ENCODE assay signal across 15 mouse cellular contexts in genomic region chr12:40792184-40792650, GRCm38 (mm10).
DNase-seq lines count a peak whose midpoint lies in the region; ATAC-seq and TF ChIP-seq lines count a peak whose summit lies in the region.
"Had no signal": no experiment of that assay in that cellular context is flagged by ENCODE, and none has a peak within 500 bp of the region (broad histone marks: within the 10 kb centered on the region; RNA-seq: fewer than 3 reads in every experiment).

No protein-coding gene starts in this region.

- no peak for TF ChIP-seq CTCF in hindbrain, postnatal 0 days (IDR thresholded peaks at IDR 0.05; ENCODE audit: low read depth)

- no peaks in the 10 kb centered on the region for H3K4me1 ChIP-seq in hindbrain, embryonic 11.5 days (replicated peaks; ENCODE audit: control insufficient read depth, insufficient read depth, low read length)
- peaks cover 22% of the 10 kb centered on the region; the same call in 1 of the 2 replicates for H3K4me1 ChIP-seq in hindbrain, embryonic 10.5 days (replicated peaks)
- peaks cover 10% of the 10 kb centered on the region; the same call in 1 of the 2 replicates for H3K4me1 ChIP-seq in forebrain, embryonic 11.5 days (replicated peaks; ENCODE audit: control insufficient read depth, insufficient read depth, low read length)
- H3K4me1 ChIP-seq in hindbrain, postnatal 0 days (ENCODE audit: insufficient read depth, low read length): 0 out of 2 replicates have a peak, but pooled peaks cover 1% of the 10 kb centered on the region
- H3K4me1 ChIP-seq in heart, embryonic 10.5 days: peaks cover 7% of the 10 kb centered on the region

- H3K27me3 ChIP-seq in hindbrain, embryonic 11.5 days (ENCODE audit: control insufficient read depth, insufficient read depth, low read length): no peaks in the 10 kb centered on the region
- no peaks in the 10 kb centered on the region; the same call in 1 of the 2 replicates for H3K27me3 ChIP-seq in hindbrain, embryonic 10.5 days (ENCODE audit: insufficient read depth, poor library complexity, severe bottlenecking)
- H3K27me3 ChIP-seq in forebrain, embryonic 11.5 days (ENCODE audit: control insufficient read depth, insufficient read depth, low read length): no peaks in the 10 kb centered on the region
- H3K27me3 ChIP-seq in hindbrain, postnatal 0 days (ENCODE audit: insufficient read depth, low read length): no peaks in the 10 kb centered on the region
- peaks cover 4% of the 10 kb centered on the region; the same call in 1 of the 2 replicates for H3K27me3 ChIP-seq in heart, embryonic 10.5 days (ENCODE audit: insufficient read depth, poor library complexity, severe bottlenecking)
- H3K27me3 ChIP-seq: CH12.LX had no signal

- no peaks in the 10 kb centered on the region for H3K9me3 ChIP-seq in hindbrain, embryonic 11.5 days (ENCODE audit: control insufficient read depth, low read length)
- no peaks in the 10 kb centered on the region for H3K9me3 ChIP-seq in hindbrain, embryonic 10.5 days
- no peaks in the 10 kb centered on the region for H3K9me3 ChIP-seq in forebrain, embryonic 11.5 days (ENCODE audit: control insufficient read depth, low read length)
- no peaks in the 10 kb centered on the region for H3K9me3 ChIP-seq in hindbrain, postnatal 0 days (ENCODE audit: low read length)
- H3K9me3 ChIP-seq in heart, embryonic 10.5 days: no peaks in the 10 kb centered on the region
- H3K9me3 ChIP-seq: heart, embryonic 13.5 days had no signal

- WGBS in hindbrain, embryonic 11.5 days: 43% methylated on average over 10 of the region's 10 CpGs
- WGBS in hindbrain, embryonic 10.5 days: 37% methylated on average over 10 of the region's 10 CpGs
- WGBS in forebrain, embryonic 11.5 days: 10% methylated on average over 10 of the region's 10 CpGs
- 27% methylated on average over 10 of the region's 10 CpGs for WGBS in hindbrain, postnatal 0 days
- WGBS in heart, embryonic 10.5 days: 39% methylated on average over 10 of the region's 10 CpGs

- no peaks in the 10 kb centered on the region for H3K36me3 ChIP-seq in hindbrain, embryonic 11.5 days (ENCODE audit: control insufficient read depth, insufficient read depth, low read length)
- no peaks in the 10 kb centered on the region for H3K36me3 ChIP-seq in hindbrain, embryonic 10.5 days
- no peaks in the 10 kb centered on the region for H3K36me3 ChIP-seq in forebrain, embryonic 11.5 days (ENCODE audit: control insufficient read depth, insufficient read depth, low read length)
- H3K36me3 ChIP-seq in hindbrain, postnatal 0 days (ENCODE audit: insufficient read depth, low read length): no peaks in the 10 kb centered on the region
- H3K36me3 ChIP-seq in heart, embryonic 10.5 days: no peaks in the 10 kb centered on the region
- H3K36me3 ChIP-seq: heart, embryonic 13.5 days had no signal

- H3K4me2 ChIP-seq in hindbrain, embryonic 11.5 days (replicated peaks; ENCODE audit: low read depth, low read length): no peak overlapping the region
- peak overlapping the region; percentile 11; the same call in 1 of the 2 replicates for H3K4me2 ChIP-seq in forebrain, embryonic 11.5 days (ENCODE audit: low read depth, low read length, severe bottlenecking)
- H3K4me2 ChIP-seq in hindbrain, postnatal 0 days (ENCODE audit: low read depth, low read length): no peak overlapping the region
- H3K4me2 ChIP-seq: heart, embryonic 13.5 days had no signal

- H3K27ac ChIP-seq in hindbrain, embryonic 11.5 days (ENCODE audit: low read depth, low read length): no peak overlapping the region
- H3K27ac ChIP-seq in hindbrain, embryonic 10.5 days: no peak overlapping the region
- 0 out of 2 replicates have a peak overlapping the region, but pooled peaks have one; percentile 6 for H3K27ac ChIP-seq in forebrain, embryonic 11.5 days (ENCODE audit: low read depth, low read length)
- no peak overlapping the region for H3K27ac ChIP-seq in hindbrain, postnatal 0 days
- no peak overlapping the region for H3K27ac ChIP-seq in heart, embryonic 10.5 days
- H3K27ac ChIP-seq: heart, embryonic 13.5 days; liver, embryonic 14.5 days had no signal

- no peak overlapping the region for H3K9ac ChIP-seq in hindbrain, embryonic 11.5 days (ENCODE audit: low read depth, low read length)
- H3K9ac ChIP-seq in forebrain, embryonic 11.5 days (ENCODE audit: low read length): no peak overlapping the region
- H3K9ac ChIP-seq in hindbrain, postnatal 0 days (replicated peaks; ENCODE audit: low read length): no peak overlapping the region
- H3K9ac ChIP-seq: heart, embryonic 13.5 days; liver, embryonic 14.5 days had no signal

- no peak overlapping the region for H3K4me3 ChIP-seq in hindbrain, embryonic 11.5 days (ENCODE audit: low read depth, low read length)
- no peak overlapping the region for H3K4me3 ChIP-seq in hindbrain, embryonic 10.5 days
- H3K4me3 ChIP-seq in forebrain, embryonic 11.5 days (ENCODE audit: low read depth, low read length): no peak overlapping the region
- H3K4me3 ChIP-seq in hindbrain, postnatal 0 days (ENCODE audit: low read length): no peak overlapping the region
- no peak overlapping the region for H3K4me3 ChIP-seq in heart, embryonic 10.5 days
- H3K4me3 ChIP-seq: heart, embryonic 13.5 days had no signal

- ATAC-seq in hindbrain, embryonic 11.5 days (ENCODE audit: low FRiP score): 0 out of 2 replicates have a peak, but pooled peaks have one; percentile 46
- ATAC-seq in forebrain, embryonic 11.5 days (replicated peaks; ENCODE audit: low FRiP score): peak; percentile 57
- ATAC-seq in hindbrain, postnatal 0 days: peak; percentile 50; the same call in 1 of the 2 replicates
- ATAC-seq: inflammation-experienced regulatory T-cells, adult 6 months had no signal

- DNase-seq in hindbrain, embryonic 11.5 days (ENCODE audit: low spot score): peak; percentile 9
- DNase-seq in hindbrain, embryonic 10.5 days (ENCODE audit: low spot score): no peak
- peak; percentile 68 for DNase-seq in brain, adult 2 months (ENCODE audit: low read depth, low spot score)
- peak; percentile 57 for DNase-seq in forebrain, embryonic 11.5 days (ENCODE audit: low spot score)
- peak; percentile 59 for DNase-seq in hindbrain, postnatal 0 days (ENCODE audit: low spot score)
- no peak for DNase-seq in thymus, postnatal 0 days (ENCODE audit: low spot score)
- no peak for DNase-seq in urinary bladder, postnatal 10 days (ENCODE audit: low spot score)
- DNase-seq in heart, embryonic 10.5 days (ENCODE audit: low spot score): no peak
- DNase-seq: adrenal gland, postnatal 25 days; gastrocnemius, postnatal 10 days; spleen, adult 18-20 months had no signal

Comparison
In these comparisons a context has a peak if more than half of its experiments do, and no peak if none do; other contexts are left out.
1. DNase-seq: peak in hindbrain, embryonic 11.5 days (single experiment), brain, adult 2 months (single experiment), forebrain, embryonic 11.5 days (single experiment) and hindbrain, postnatal 0 days (single experiment); none in hindbrain, embryonic 10.5 days (single experiment), thymus, postnatal 0 days (single experiment), urinary bladder, postnatal 10 days (single experiment) and heart, embryonic 10.5 days (single experiment).
2. Peak in every context shown above with its lines, with median percentiles within 50 percentile points of each other: ATAC-seq.